Mouse (Mus musculus) ES-Bruce4 (cell line): ENCODE results near the gene Gapdh. TPM values are rescaled to one million over a fixed set of nuclear protein-coding genes. Genes with fewer than 3 reads are reported as not detected.
A peak's percentile ranks its signal among the peaks of the same experiment; 100 is the strongest.

Source experiments
- H3K27ac ChIP-seq: 2 replicates; pipeline ENCODE4 v1.5.1; 2012; ENCODE audit warnings: low read length, inconsistent platforms; ENCODE audit not compliant: insufficient read depth
- H3K27me3 ChIP-seq: 2 replicates; pipeline ENCODE4 v1.6.1; 2012; ENCODE audit warnings: mild to moderate bottlenecking, low read length, inconsistent platforms; ENCODE audit not compliant: control insufficient read depth, poor library complexity, insufficient read depth, severe bottlenecking
- H3K36me3 ChIP-seq: 2 replicates; pipeline ENCODE4 v1.6.1; 2012; ENCODE audit warnings: inconsistent platforms, mild to moderate bottlenecking, low read length, moderate library complexity; ENCODE audit not compliant: control insufficient read depth, poor library complexity, insufficient read depth, severe bottlenecking
- H3K4me1 ChIP-seq: one replicate; pipeline ENCODE4 v1.8.1; 2011; ENCODE audit warnings: low read length; ENCODE audit not compliant: control insufficient read depth, insufficient read depth
- H3K4me3 ChIP-seq: 2 replicates; pipeline ENCODE4 v1.5.1; 2011; ENCODE audit warnings: low read depth, mild to moderate bottlenecking, low read length
- H3K9ac ChIP-seq: 2 replicates; pipeline ENCODE4 v1.6.1; 2012; ENCODE audit warnings: low read depth, mild to moderate bottlenecking, inconsistent platforms; ENCODE audit not compliant: poor library complexity, severe bottlenecking
- H3K9me3 ChIP-seq: replicated peaks from 2 replicates; pipeline ENCODE4 v1.6.1; 2012; ENCODE audit warnings: mild to moderate bottlenecking, low read length, inconsistent platforms; ENCODE audit not compliant: control insufficient read depth, poor library complexity, insufficient read depth, severe bottlenecking
- CTCF ChIP-seq: IDR thresholded peaks from one replicate; pipeline ENCODE4 v1.8.1; 2011; ENCODE audit warnings: low read depth, low read length
- EP300 ChIP-seq: IDR thresholded peaks from 2 replicates; pipeline ENCODE4 v1.6.1; 2011; ENCODE audit warnings: low read depth, low read length; ENCODE audit not compliant: insufficient read depth
- POLR2A ChIP-seq: IDR thresholded peaks from one replicate; pipeline ENCODE4 v1.8.1; 2011; ENCODE audit warnings: low read length; ENCODE audit not compliant: insufficient read depth
- polyA plus RNA-seq: library from polyadenylated mRNA; stranded (reverse); fragments of >200 nt; gene quantifications from 2 replicates; pipeline ENCODE4 v1.2.4, GENCODE M21; 2011; ENCODE audit warnings: low read depth; ENCODE audit not compliant: missing spikeins, insufficient read depth, insufficient read length

Gapdh gene
- polyA plus RNA-seq, 1 experiment: 933 TPM

GRCm38 (mm10) chr6:125149569-125149950 lies 16.7 kb downstream of the Gapdh start:
- Histone ChIP-seq H3K9ac (no peak overlapping the region), H3K27ac (no peak overlapping the region), H3K36me3 (no peaks in the 10 kb centered on the region; the same call in 1 of the 2 replicates), H3K4me3 (no peak overlapping the region), H3K27me3 (no peaks in the 10 kb centered on the region), H3K9me3 (no peaks in the 10 kb centered on the region), H3K4me1 (peaks cover 3% of the 10 kb centered on the region)
- TF ChIP-seq EP300: no peak
- no peak for TF ChIP-seq POLR2A
- TF ChIP-seq CTCF: no peak

- Histone ChIP-seq H3K4me1 (peaks cover 3% of the 10 kb centered on the region), H3K9me3 (no peaks in the 10 kb centered on the region), H3K27me3 (no peaks in the 10 kb centered on the region), H3K27ac (no peak overlapping the region), H3K36me3 (no peaks in the 10 kb centered on the region; the same call in 1 of the 2 replicates), H3K9ac (no peak overlapping the region), H3K4me3 (no peak overlapping the region)
- TF ChIP-seq POLR2A (no peak), EP300 (no peak), CTCF (no peak)
These were observed 17.2 kb downstream of the Gapdh start for GRCm38 (mm10) chr6:125148926-125149568.

GRCm38 (mm10) chr6:125148251-125148925 lies 17.9 kb downstream of the Gapdh start:
- no peak overlapping the region for H3K27ac ChIP-seq
- peaks cover 4% of the 10 kb centered on the region for H3K36me3 ChIP-seq
- H3K4me1 ChIP-seq: peaks cover 3% of the 10 kb centered on the region
- no peaks in the 10 kb centered on the region for H3K9me3 ChIP-seq
- no peaks in the 10 kb centered on the region for H3K27me3 ChIP-seq
- TF ChIP-seq POLR2A: no peak
- no peak overlapping the region for H3K4me3 ChIP-seq
- no peak overlapping the region for H3K9ac ChIP-seq

GRCm38 (mm10) chr6:125147329-125147728 lies 18.9 kb downstream of the Gapdh start:
- H3K27me3 ChIP-seq: no peaks in the 10 kb centered on the region
- no peak overlapping the region for H3K27ac ChIP-seq
- TF ChIP-seq CTCF (no peak), POLR2A (no peak), EP300 (no peak)
- peaks cover 3% of the 10 kb centered on the region for H3K4me1 ChIP-seq
- no peaks in the 10 kb centered on the region for H3K9me3 ChIP-seq
- no peak overlapping the region for H3K9ac ChIP-seq
- H3K4me3 ChIP-seq: no peak overlapping the region
- H3K36me3 ChIP-seq: peaks cover 6% of the 10 kb centered on the region

- H3K9ac ChIP-seq: 0 out of 2 replicates have a peak overlapping the region, but pooled peaks have one; percentile 4
These were observed 19.5 kb downstream of the Gapdh start for GRCm38 (mm10) chr6:125146797-125147196.

GRCm38 (mm10) chr6:125146148-125146547 lies 20.1 kb downstream of the Gapdh start:
- TF ChIP-seq EP300: no peak
- peaks cover 3% of the 10 kb centered on the region for H3K4me1 ChIP-seq
- peak overlapping the region; percentile 39 for H3K9ac ChIP-seq
- peak overlapping the region; percentile 16; the same call in 1 of the 2 replicates for H3K4me3 ChIP-seq
- no peaks in the 10 kb centered on the region for H3K27me3 ChIP-seq
- H3K36me3 ChIP-seq: peaks cover 18% of the 10 kb centered on the region
- no peaks in the 10 kb centered on the region for H3K9me3 ChIP-seq
- H3K27ac ChIP-seq: no peak overlapping the region

More at GRCm38 (mm10) chr6:125146797-125147196, 19.5 kb downstream of the Gapdh start:
- TF ChIP-seq CTCF (no peak), POLR2A (no peak), EP300 (no peak)
- no peaks in the 10 kb centered on the region for H3K9me3 ChIP-seq
- no peaks in the 10 kb centered on the region for H3K27me3 ChIP-seq
- H3K4me1 ChIP-seq: peaks cover 3% of the 10 kb centered on the region
- no peak overlapping the region for H3K4me3 ChIP-seq
- H3K36me3 ChIP-seq: peaks cover 11% of the 10 kb centered on the region
- no peak overlapping the region for H3K27ac ChIP-seq
